Mouse (Mus musculus): ENCODE measurements around the gene Ninj2. TPM values are rescaled to one million over a fixed set of nuclear protein-coding genes. Genes with fewer than 3 reads are reported as not detected.

The Ninj2 gene
- total RNA-seq, 1 experiment: 1.2 TPM

- no peaks in the 10 kb centered on the region for H3K36me3 ChIP-seq (ENCODE audit: control insufficient read depth, insufficient read depth, low read length, poor library complexity, severe bottlenecking)
- no peak for DNase-seq (ENCODE audit: low read depth, low spot score)
- H3K4me1 ChIP-seq (ENCODE audit: control insufficient read depth in 2 of 2, insufficient read depth in 2 of 2, low read length in 2 of 2, poor library complexity in 1 of 2): no peaks in the 10 kb centered on the region
- no peak overlapping the region for H3K9ac ChIP-seq (ENCODE audit: insufficient read depth, low read depth, low read length, poor library complexity, severe bottlenecking)
- TF ChIP-seq ZNF384 (IDR thresholded peaks at IDR 0.05; ENCODE audit: low read depth, low read length) (no peak), CHD2 (IDR thresholded peaks at IDR 0.05; ENCODE audit: low read depth, low read length) (no peak), ZC3H11A (IDR thresholded peaks at IDR 0.05; ENCODE audit: borderline replicate concordance, low read depth, low read length) (no peak), HCFC1 (IDR thresholded peaks at IDR 0.05; ENCODE audit: borderline replicate concordance, insufficient read depth, low read length) (no peak), MAFK (IDR thresholded peaks at IDR 0.05; ENCODE audit: insufficient read depth, low read depth, low read length) (no peak)
- no peak overlapping the region for H3K27ac ChIP-seq (ENCODE audit: insufficient read depth, low read depth, low read length, poor library complexity, severe bottlenecking)
- no peak overlapping the region for H3K4me3 ChIP-seq (ENCODE audit: insufficient read depth in 1 of 2, low read depth in 1 of 2, low read length in 2 of 2, poor library complexity in 1 of 2, severe bottlenecking in 1 of 2)
- no peaks in the 10 kb centered on the region for H3K9me3 ChIP-seq (ENCODE audit: control insufficient read depth, insufficient read depth, low read depth, low read length)
- in situ Hi-C loops (cut with MboI; ENCODE audit: low sequenced_read_pairs in 2 of 2, unreplicated experiment in 2 of 2): no loop called here
Measured at GRCm38 (mm10) chr6:120055666-120056540, 37.2 kb upstream of the Ninj2 start.

DNA sequence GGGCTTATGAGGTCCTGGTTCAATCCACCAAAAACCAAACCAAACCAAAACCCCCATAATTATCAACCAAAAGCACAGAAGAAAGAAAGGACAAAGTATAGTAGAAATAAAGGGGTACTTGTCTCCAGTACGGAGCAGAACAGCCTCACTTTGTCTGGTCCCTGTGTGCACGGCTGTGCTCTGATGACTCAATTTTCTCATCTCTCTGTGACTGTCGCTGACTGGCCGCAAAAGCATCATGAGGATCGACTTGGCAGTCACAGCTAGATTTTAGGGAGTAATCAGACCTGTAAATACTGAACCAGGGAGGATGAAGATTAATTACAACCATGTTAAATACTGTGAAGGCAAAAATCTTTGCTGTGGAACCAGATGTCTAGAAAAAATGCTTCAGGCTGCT, 30.2 kb upstream of the Ninj2 start:
- Histone ChIP-seq H3K4me3 (ENCODE audit: insufficient read depth in 1 of 2, low read depth in 1 of 2, low read length in 2 of 2, poor library complexity in 1 of 2, severe bottlenecking in 1 of 2) (no peak overlapping the region), H3K9ac (ENCODE audit: insufficient read depth, low read depth, low read length, poor library complexity, severe bottlenecking) (no peak overlapping the region), H3K4me1 (ENCODE audit: control insufficient read depth in 2 of 2, insufficient read depth in 2 of 2, low read length in 2 of 2, poor library complexity in 1 of 2) (peaks cover 6 to 9% of the 10 kb centered on the region in 2 experiments; a peak in 3 of 4 replicates), H3K9me3 (ENCODE audit: control insufficient read depth, insufficient read depth, low read depth, low read length) (no peaks in the 10 kb centered on the region), H3K36me3 (ENCODE audit: control insufficient read depth, insufficient read depth, low read length, poor library complexity, severe bottlenecking) (no peaks in the 10 kb centered on the region), H3K27ac (ENCODE audit: insufficient read depth, low read depth, low read length, poor library complexity, severe bottlenecking) (no peak overlapping the region)
- in situ Hi-C loops (cut with MboI; ENCODE audit: low sequenced_read_pairs in 2 of 2, unreplicated experiment in 2 of 2): no loop called here
- TF ChIP-seq ZC3H11A (IDR thresholded peaks at IDR 0.05; ENCODE audit: borderline replicate concordance, low read depth, low read length): no peak
- TF ChIP-seq CHD2 (IDR thresholded peaks at IDR 0.05; ENCODE audit: low read depth, low read length): no peak
- TF ChIP-seq HCFC1 (IDR thresholded peaks at IDR 0.05; ENCODE audit: borderline replicate concordance, insufficient read depth, low read length): no peak
- TF ChIP-seq ZNF384 (IDR thresholded peaks at IDR 0.05; ENCODE audit: low read depth, low read length): no peak
- no peak for TF ChIP-seq MAFK (IDR thresholded peaks at IDR 0.05; ENCODE audit: insufficient read depth, low read depth, low read length)
- DNase-seq (ENCODE audit: low read depth, low spot score): no peak

- in situ Hi-C loops (cut with MboI; ENCODE audit: low sequenced_read_pairs in 2 of 2, unreplicated experiment in 2 of 2): no loop called here
- H3K4me3 ChIP-seq (ENCODE audit: insufficient read depth in 1 of 2, low read depth in 1 of 2, low read length in 2 of 2, poor library complexity in 1 of 2, severe bottlenecking in 1 of 2): no peak overlapping the region
- DNase-seq (ENCODE audit: low read depth, low spot score): no peak
- no peak overlapping the region for H3K9ac ChIP-seq (ENCODE audit: insufficient read depth, low read depth, low read length, poor library complexity, severe bottlenecking)
- no peaks in the 10 kb centered on the region for H3K9me3 ChIP-seq (ENCODE audit: control insufficient read depth, insufficient read depth, low read depth, low read length)
- H3K4me1 ChIP-seq (ENCODE audit: control insufficient read depth in 2 of 2, insufficient read depth in 2 of 2, low read length in 2 of 2, poor library complexity in 1 of 2): peaks cover 9 to 10% of the 10 kb centered on the region in 2 experiments; a peak in 3 of 4 replicates
- TF ChIP-seq ZNF384 (IDR thresholded peaks at IDR 0.05; ENCODE audit: low read depth, low read length): no peak
- no peak for TF ChIP-seq CHD2 (IDR thresholded peaks at IDR 0.05; ENCODE audit: low read depth, low read length)
- H3K27ac ChIP-seq (ENCODE audit: insufficient read depth, low read depth, low read length, poor library complexity, severe bottlenecking): peak overlapping the region; percentile 47; the same call in 1 of the 2 replicates
- H3K36me3 ChIP-seq (ENCODE audit: control insufficient read depth, insufficient read depth, low read length, poor library complexity, severe bottlenecking): no peaks in the 10 kb centered on the region
Measured at GRCm38 (mm10) chr6:120064627-120065026, 28.5 kb upstream of the Ninj2 start.

DNA sequence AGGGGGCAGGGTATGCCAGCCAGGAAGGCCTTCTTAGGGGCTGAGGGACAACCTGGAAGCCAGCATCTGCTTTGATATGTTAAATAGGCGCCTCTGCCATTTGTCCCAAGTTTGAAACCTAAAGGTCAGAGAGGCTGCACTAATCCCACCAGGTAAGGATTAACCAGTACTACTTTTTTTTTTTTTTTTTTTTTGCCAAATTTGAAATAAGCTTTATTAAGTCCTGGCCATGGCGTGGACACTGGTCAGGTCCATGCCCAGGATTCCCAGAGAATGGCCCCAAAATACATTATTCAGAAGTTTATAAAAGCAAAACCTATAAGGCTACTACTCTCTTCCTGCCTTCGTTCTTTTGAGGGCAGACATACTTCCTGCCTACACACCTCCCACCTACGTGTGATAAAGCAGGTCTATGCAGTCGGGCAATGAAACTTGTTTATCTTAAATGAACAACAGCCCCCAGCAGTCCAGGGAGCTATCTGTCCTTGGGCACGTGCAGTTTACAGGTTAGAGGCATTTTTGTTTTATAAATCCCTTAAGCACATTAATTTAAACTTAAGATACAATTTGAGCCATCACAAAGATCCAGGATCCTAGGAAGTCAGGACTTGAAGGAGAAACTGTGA, 27.5 kb upstream of the Ninj2 start:
- Histone ChIP-seq H3K4me3 (ENCODE audit: insufficient read depth in 1 of 2, low read depth in 1 of 2, low read length in 2 of 2, poor library complexity in 1 of 2, severe bottlenecking in 1 of 2) (no peak overlapping the region), H3K9me3 (ENCODE audit: control insufficient read depth, insufficient read depth, low read depth, low read length) (no peaks in the 10 kb centered on the region), H3K4me1 (ENCODE audit: control insufficient read depth in 2 of 2, insufficient read depth in 2 of 2, low read length in 2 of 2, poor library complexity in 1 of 2) (peaks cover 9 to 10% of the 10 kb centered on the region in 2 experiments; a peak in 3 of 4 replicates), H3K36me3 (ENCODE audit: control insufficient read depth, insufficient read depth, low read length, poor library complexity, severe bottlenecking) (no peaks in the 10 kb centered on the region), H3K9ac (ENCODE audit: insufficient read depth, low read depth, low read length, poor library complexity, severe bottlenecking) (no peak overlapping the region), H3K27ac (ENCODE audit: insufficient read depth, low read depth, low read length, poor library complexity, severe bottlenecking) (peak overlapping the region; percentile 41; the same call in 1 of the 2 replicates)
- no peak for DNase-seq (ENCODE audit: low read depth, low spot score)
- in situ Hi-C loops (cut with MboI; ENCODE audit: low sequenced_read_pairs in 2 of 2, unreplicated experiment in 2 of 2): no loop called here
- no peak for TF ChIP-seq HCFC1 (IDR thresholded peaks at IDR 0.05; ENCODE audit: borderline replicate concordance, insufficient read depth, low read length)
- TF ChIP-seq ZNF384 (IDR thresholded peaks at IDR 0.05; ENCODE audit: low read depth, low read length): peak; percentile 91

Measured in ES-E14 (cell line).